Mouse (Mus musculus) macrophage (primary cell): ENCODE measurements at regions not wholly inside any gene's neighbourhood (a gene's known extent, or its start where the extent isn't known, plus 50 kb on each side); places are given as distances from the start of the nearest gene placed in this dataset.
A peak's percentile ranks its signal among the peaks of the same experiment; 100 is the strongest.
"Not testable (repeated sequence)": the region's sequence is repeated elsewhere in the genome, so short reads cannot be mapped to it uniquely, and the experiment has no call there.

Experiments
- H3K27ac ChIP-seq: fragments of 350-480 bp; formaldehyde crosslinking; 2 replicates; pipeline ENCODE4 v1.9.0; 2021
- H3K36me3 ChIP-seq: fragments of 350-480 bp; formaldehyde crosslinking; 2 replicates; pipeline ENCODE4 v1.9.0; 2021; ENCODE audit errors: inconsistent target
- H3K4me3 ChIP-seq: fragments of 350-480 bp; formaldehyde crosslinking; 2 replicates; pipeline ENCODE4 v1.9.0; 2021; ENCODE audit errors: inconsistent target
- H3K79me2 ChIP-seq: fragments of 350-480 bp; formaldehyde crosslinking; 2 replicates; pipeline ENCODE4 v1.9.0; 2021; ENCODE audit errors: inconsistent target
- WGBS: methylation state at CpG from one replicate; pipeline ENCODE4 v1.1.7; 2026; ENCODE audit warnings: inconsistent platforms; ENCODE audit not compliant: missing documents; 5-methylcytosine and 5-hydroxymethylcytosine counted together

DNA sequence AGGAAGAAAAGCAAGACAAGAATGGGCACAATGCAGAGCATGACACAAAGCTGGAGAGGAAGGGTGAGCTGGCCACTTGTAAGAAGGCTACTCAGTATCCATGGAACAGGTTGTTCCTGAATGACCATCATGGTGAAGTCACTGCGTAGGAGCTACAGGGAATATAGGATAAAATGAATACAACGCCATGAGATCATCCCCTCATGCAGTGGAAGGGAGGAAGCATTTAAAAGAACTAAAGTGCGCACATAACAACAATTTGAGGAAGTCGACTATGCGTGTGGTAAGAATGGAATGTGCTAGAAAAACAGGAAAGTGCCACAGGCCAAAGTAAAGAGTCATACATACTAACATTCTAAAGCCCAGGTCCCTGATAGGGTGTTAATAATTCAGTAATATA lies 246.4 kb upstream of the Klf6 start:
- 9% methylated on average over 5 of the region's 5 CpGs for WGBS
- peak overlapping the region; percentile 87 for H3K27ac ChIP-seq

DNA sequence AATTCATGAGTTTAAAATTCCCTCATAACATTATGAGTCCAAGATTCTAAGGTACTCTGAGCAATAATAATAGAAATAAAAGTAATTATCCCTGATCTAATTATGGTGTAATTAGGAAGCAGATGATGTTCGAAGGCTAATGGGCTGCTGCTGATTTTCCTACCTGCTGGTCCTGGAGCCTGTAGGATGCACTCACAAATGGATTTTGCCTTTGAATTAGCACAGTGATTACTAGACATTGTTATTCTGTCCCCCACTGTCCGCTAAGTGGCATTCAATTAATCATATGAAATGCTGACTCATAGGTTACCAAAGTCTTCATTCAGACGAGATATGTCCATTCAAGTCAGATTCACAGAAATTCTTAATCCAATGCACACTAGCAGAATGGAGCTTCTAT lies 246.0 kb upstream of the Klf6 start:
- H3K36me3 ChIP-seq = no peaks in the 10 kb centered on the region
- WGBS = 79% methylated on average over 3 of the region's 3 CpGs
- peak overlapping the region; percentile 87 for H3K27ac ChIP-seq
- no peak overlapping the region for H3K4me3 ChIP-seq
- H3K79me2 ChIP-seq = no peaks in the 10 kb centered on the region

More for the DNA sequence above, 246.4 kb upstream of the Klf6 start:
- Histone ChIP-seq H3K36me3 (no peaks in the 10 kb centered on the region), H3K79me2 (no peaks in the 10 kb centered on the region), H3K4me3 (no peak overlapping the region)

DNA sequence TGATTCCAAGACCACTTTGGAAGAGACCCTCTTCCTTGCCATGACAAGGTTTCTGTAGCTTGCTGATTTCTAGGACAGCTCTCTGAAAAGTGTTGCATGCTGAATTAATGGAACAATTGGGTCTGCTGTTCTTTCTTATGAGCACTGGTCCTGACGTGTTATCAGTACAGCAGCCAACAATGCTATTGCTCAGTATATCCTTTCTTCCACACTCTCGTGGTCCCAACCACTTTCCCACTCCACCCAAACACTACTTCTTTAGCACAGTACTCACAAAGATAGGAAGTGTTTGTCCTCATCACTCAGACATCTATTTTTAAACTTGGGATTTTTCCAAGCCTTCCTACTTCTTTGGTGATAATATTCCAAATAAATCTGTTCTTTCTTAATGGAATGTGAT lies 233.2 kb upstream of the Klf6 start:
- Histone ChIP-seq H3K4me3 (no peak overlapping the region), H3K36me3 (no peaks in the 10 kb centered on the region), H3K27ac (no peak overlapping the region), H3K79me2 (no peaks in the 10 kb centered on the region)
- WGBS = 90% methylated on average over 2 of the region's 2 CpGs

DNA sequence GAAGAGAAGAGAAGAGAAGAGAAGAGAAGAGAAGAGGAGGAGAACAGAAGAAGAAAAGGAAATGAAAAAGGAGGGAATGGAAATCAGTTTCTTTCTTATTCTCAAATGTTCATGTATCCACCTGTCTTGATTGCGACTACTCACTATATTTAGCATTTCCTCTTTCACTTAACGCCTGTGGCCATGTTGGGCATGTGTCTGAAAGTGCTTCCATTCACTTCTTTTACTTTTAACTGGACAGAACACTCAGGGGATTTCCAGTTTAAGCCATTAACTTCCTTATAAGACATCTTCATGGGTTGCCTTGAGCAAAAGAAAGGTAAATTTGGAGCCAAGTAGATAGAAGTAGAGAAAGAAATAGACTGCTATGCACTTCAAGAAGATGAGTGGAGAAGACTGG lies 226.3 kb upstream of the Klf6 start:
- no peak overlapping the region for H3K4me3 ChIP-seq
- 22% methylated on average over 2 of the region's 2 CpGs for WGBS
- no peaks in the 10 kb centered on the region for H3K36me3 ChIP-seq
- H3K27ac ChIP-seq = no peak overlapping the region
- no peaks in the 10 kb centered on the region for H3K79me2 ChIP-seq

DNA sequence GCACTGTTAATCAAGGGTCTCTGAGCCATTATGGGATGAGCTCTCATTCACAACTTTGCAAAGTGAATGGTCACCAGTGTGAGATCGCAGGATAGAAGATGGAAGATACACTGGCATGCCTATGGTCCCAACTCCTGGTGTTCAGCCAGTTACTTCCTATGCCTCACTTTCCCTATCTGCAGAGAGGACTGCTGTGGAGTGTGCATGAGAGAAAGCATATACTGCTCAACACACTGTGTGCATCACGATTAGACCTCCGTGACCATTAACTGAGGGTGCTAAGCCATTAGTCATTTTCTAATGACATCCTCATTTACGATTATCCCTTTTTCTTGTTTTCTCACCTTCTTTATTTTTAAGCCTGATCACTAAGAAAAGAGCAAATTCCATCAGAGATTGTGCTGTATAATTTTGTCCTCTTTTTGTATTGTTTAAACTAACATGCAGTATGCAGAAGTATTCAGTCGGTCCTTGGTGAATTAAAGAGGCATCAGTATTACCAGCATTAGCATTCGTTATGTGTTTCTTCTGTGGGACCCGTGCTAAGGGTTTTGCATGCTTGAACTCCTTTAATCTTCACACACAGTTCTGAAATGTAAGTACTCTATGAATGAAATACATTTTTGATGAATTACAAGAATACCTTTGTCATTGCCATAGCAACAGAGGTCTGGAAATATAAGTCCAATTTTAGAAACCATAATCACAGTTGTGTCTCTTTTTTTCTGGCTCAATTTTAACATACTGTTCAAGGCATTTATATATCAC lies 219.4 kb upstream of the Klf6 start:
- H3K36me3 ChIP-seq = no peaks in the 10 kb centered on the region
- no peaks in the 10 kb centered on the region for H3K79me2 ChIP-seq
- 94% methylated on average over 7 of the region's 7 CpGs for WGBS
- H3K4me3 ChIP-seq = no peak overlapping the region
- no peak overlapping the region for H3K27ac ChIP-seq

DNA sequence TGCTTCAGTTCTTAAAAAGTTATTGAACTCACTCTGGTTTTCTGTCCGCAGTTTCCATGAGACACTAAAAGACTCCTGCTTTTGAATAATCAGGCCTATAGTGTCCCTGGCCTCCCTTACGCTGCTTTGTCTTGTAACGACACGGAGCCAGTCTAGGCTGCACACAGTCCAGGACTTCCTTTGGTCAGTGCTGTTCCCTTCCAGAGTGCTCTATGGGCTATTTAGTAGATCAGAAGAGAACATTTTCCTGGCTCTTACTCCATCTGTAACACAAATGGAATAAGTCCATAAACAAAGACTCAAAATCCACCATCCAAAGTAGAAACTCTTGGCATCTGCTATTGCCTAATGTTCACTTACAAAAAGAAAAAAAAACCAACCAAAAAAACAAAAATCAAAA lies 213.0 kb upstream of the Klf6 start:
- Histone ChIP-seq H3K4me3 (no peak overlapping the region), H3K27ac (no peak overlapping the region), H3K79me2 (no peaks in the 10 kb centered on the region), H3K36me3 (no peaks in the 10 kb centered on the region)
- WGBS = 98% methylated on average over 4 of the region's 4 CpGs

DNA sequence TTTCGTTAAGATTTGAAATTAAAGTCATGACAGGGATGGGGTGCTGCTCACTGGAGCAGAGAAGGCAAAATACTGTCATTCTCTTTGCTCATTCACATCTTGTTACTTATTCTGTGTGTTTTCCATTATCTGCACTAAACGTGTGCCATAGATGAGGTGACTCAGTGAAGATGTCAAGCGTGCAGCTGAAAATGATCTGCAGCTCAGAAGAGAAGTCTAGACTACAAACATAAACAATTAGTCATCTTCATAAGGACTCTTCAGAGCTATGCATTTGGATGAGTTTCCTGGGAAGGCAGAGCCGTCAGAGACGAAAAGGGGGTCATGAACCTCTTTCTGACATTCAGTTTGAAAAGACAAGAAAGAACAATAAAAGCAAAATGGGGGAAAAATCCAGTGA lies 203.7 kb upstream of the Klf6 start:
- 98% methylated on average over 5 of the region's 5 CpGs for WGBS
- no peaks in the 10 kb centered on the region for H3K79me2 ChIP-seq
- no peak overlapping the region for H3K4me3 ChIP-seq
- no peaks in the 10 kb centered on the region for H3K36me3 ChIP-seq
- H3K27ac ChIP-seq = no peak overlapping the region

DNA sequence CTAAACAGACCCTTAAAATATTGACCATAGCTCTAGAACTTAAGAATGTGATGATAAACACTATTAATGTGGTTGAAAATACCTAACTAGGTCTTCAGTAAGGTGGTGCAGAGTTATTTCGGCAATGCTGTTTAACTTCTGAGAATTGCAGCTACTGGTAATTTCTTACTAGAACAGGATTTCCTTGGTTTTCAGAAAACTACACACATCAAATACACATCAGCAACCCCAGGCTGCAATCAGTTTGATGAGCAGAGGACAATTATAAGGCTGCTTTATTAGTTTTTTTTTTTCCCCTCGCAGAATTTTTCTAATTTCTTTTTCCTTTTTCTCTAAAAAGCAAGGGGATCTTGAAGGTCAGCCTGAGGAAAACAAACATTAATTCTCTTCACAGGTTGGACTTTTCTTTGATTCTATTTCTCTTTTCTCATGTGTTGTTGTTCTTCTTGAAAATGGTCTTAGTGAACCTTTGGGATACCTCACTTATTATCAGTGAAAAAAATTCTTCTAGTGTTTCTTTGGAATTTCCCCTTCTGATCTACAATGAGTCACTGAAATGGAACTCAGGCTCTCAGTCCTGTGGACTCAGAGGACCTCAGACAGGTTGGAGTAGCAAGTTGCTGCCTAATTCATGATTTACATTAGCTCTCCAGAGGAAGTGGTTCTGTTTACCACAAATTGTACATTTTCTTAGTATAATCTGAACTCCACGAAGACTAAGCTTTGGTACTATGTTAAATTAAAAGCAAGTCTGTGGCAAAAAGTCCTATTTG lies 194.9 kb upstream of the Klf6 start:
- H3K27ac ChIP-seq = no peak overlapping the region
- H3K36me3 ChIP-seq = no peaks in the 10 kb centered on the region
- no peaks in the 10 kb centered on the region for H3K79me2 ChIP-seq
- 45% methylated on average over 3 of the region's 3 CpGs for WGBS
- no peak overlapping the region for H3K4me3 ChIP-seq

DNA sequence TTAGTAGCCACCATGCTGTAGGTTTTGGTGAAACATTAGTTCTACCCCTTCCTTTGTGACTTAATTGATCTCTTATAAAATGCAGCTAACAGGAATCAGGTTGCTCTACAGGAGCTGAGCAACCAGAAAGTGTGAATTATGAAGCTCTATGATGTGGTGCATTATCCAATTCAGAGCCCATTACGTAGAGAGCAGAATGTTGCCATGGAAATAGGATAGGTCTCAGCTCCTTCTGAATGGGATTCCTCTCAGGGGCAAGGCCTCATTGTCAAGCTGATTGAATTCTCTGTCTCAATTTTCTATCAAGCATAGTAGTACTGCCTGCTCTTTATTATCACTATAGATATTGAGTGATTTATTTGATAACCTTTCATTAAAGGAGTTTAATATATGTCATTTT lies 185.6 kb upstream of the Klf6 start:
- no peak overlapping the region for H3K4me3 ChIP-seq
- 88% methylated on average over 1 of the region's 1 CpGs for WGBS
- H3K79me2 ChIP-seq = no peaks in the 10 kb centered on the region
- H3K27ac ChIP-seq = no peak overlapping the region
- no peaks in the 10 kb centered on the region for H3K36me3 ChIP-seq

DNA sequence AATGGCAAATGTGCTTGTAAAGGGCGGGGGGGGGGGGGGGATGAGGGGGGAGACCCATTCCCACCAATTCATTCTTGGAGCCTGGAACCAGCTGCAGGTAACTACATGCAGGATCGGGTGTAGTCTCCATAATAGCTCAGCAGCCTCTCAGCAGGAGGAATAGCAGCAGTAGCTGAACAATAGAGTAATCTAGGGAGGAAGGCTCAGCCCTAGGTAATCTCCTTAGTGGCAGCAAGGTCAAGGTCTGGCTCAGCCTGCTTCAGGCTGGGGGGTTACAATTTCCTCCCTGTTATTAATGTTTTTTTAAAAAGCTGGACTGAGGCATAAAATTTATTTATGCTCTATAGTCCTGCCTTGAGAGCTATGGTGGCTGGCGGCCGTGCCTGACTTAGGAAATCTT lies 171.2 kb upstream of the Klf6 start:
- 96% methylated on average over 4 of the region's 4 CpGs for WGBS

DNA sequence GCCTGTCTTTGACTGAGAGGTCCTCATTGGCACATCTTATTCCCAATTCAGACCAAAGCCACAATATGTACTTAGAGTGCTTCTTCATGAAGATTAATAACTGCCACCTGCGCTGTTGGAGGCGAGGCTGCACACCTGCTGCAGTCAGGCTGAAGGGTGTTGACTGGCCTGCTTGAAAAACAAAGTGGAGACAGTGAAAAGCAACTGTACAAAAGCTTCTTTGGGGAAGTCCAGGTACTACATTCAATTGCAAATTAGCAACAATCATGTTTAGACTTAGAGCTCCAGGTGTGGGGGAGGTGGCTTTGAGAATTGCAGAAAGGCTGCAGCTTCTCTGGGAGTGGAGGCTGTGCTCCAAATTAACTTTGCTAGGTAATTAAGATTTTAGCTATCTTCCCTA lies 170.6 kb upstream of the Klf6 start:
- H3K4me3 ChIP-seq, H3K36me3 ChIP-seq, H3K27ac ChIP-seq, H3K79me2 ChIP-seq: not testable (repeated sequence)
- 100% methylated on average over 2 of the region's 2 CpGs for WGBS

More for the DNA sequence above, 171.2 kb upstream of the Klf6 start:
- H3K79me2 ChIP-seq = no peaks in the 10 kb centered on the region
- no peaks in the 10 kb centered on the region for H3K36me3 ChIP-seq
- no peak overlapping the region for H3K4me3 ChIP-seq
- H3K27ac ChIP-seq = no peak overlapping the region

DNA sequence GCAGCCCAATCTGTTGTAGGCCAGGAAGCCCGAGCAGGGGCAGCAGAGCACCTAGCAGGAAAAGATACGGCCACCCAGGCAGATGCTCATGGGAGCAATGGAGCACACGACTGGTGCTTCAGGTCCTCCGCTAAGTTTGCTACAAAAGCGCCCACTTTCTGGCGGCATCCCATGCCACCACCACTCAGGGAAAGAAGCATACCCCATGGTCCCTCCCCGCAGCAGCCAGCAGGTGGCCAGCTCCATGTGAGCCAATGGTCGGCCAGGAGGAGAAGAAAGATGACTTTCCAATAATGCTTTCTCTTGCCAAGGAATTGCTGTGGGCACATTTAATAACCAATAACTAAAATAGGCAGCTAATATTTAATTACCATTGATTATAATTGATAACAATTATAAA lies 166.7 kb upstream of the Klf6 start:
- Histone ChIP-seq H3K4me3 (no peak overlapping the region), H3K79me2 (no peaks in the 10 kb centered on the region), H3K36me3 (no peaks in the 10 kb centered on the region), H3K27ac (no peak overlapping the region)
- WGBS = 97% methylated on average over 8 of the region's 8 CpGs

DNA sequence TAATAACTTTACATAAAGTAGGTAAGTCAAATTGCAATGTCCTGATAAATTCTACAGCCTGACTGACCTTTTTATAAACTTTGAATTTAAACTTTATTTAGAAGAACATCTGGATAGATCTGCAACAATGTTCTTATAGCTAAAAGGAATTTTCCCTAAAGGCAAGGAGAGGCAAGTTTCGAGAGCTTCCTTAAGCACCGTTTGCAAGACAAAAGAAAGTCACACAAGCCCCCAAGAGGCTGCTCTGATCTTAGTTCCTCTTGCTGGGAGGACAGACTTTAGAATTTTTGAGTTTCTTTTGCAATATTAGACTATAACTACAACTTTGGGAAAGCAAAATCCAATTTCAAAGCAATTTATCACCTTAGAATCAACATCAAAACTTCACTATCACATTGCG lies 165.7 kb upstream of the Klf6 start:
- H3K79me2 ChIP-seq, H3K4me3 ChIP-seq, H3K27ac ChIP-seq, H3K36me3 ChIP-seq: not testable (repeated sequence)
- 93% methylated on average over 3 of the region's 3 CpGs for WGBS

DNA sequence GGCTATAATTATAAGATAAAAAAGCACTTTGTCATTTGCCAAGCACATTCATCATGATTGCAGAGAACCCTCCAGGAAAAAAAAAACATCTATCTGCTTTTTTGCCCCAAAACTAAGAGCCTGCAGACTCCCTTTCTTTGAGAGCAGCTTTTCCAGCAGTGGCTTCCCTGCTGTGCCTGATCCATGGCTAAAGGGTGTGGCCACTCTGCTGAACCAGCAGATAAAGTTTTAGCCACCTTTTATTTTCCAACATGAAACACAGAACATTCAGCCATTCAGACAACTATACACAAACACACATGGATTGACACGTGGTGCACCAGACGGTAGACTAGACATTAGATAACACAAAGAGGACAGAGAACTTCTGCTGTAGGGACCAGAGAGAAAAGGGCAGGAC lies 164.9 kb upstream of the Klf6 start:
- H3K27ac ChIP-seq = no peak overlapping the region
- no peaks in the 10 kb centered on the region for H3K79me2 ChIP-seq
- H3K4me3 ChIP-seq = no peak overlapping the region
- H3K36me3 ChIP-seq = no peaks in the 10 kb centered on the region
- 86% methylated on average over 2 of the region's 2 CpGs for WGBS

DNA sequence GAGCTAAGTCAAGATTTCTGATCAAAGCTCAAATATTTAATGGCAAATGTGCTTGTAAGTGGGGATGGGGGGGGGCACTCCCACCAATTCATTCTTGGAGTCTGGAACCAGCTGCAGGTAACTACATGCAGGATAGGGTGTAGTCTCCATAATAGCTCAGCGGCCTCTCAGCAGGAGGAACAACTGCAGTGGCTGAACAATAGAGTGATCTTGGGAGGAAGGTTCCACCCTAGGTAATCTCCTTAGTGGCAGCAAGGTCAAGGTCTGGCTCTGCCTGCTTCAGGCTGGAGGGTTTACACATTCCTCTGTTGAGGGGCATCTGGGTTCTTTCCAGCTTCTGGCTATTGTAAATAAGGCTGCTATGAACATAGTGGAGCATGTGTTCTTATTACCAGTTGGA lies 164.0 kb upstream of the Klf6 start:
- 90% methylated on average over 1 of the region's 1 CpGs for WGBS

More for the DNA sequence above, 164.0 kb upstream of the Klf6 start:
- not testable (repeated sequence) for H3K79me2 ChIP-seq, H3K36me3 ChIP-seq, H3K27ac ChIP-seq, H3K4me3 ChIP-seq
